Mouse (Mus musculus): Measurements from ENCODE around the gene Mpp5. TPM values are rescaled to one million over a fixed set of nuclear protein-coding genes. Genes with fewer than 3 reads are reported as not detected.

Mpp5 gene
- polyA plus RNA-seq, 1 experiment from 2014 or later, result 24.0 TPM

DNA sequence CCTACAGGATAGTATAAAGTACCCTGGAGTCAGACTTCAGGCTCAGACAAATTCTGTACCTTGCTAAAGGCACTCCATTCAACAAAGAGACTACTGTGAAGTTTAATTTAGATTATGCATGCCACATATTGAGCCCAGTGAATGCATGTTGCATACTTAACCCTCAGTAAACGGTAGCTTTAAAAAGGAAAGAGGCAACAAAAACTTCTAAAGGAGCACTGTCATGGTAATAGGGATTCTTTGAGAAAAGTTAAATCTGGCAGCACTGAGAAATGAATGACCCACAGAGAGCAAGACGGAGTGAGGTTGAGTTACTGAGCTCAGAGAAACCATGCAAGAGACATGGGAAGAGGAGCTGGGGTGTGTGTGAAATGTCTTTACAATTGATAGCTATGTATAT is 29.2 kb downstream of the Mpp5 start:
- H3K27ac ChIP-seq (replicated peaks), result peak overlapping the region; percentile 15

DNA sequence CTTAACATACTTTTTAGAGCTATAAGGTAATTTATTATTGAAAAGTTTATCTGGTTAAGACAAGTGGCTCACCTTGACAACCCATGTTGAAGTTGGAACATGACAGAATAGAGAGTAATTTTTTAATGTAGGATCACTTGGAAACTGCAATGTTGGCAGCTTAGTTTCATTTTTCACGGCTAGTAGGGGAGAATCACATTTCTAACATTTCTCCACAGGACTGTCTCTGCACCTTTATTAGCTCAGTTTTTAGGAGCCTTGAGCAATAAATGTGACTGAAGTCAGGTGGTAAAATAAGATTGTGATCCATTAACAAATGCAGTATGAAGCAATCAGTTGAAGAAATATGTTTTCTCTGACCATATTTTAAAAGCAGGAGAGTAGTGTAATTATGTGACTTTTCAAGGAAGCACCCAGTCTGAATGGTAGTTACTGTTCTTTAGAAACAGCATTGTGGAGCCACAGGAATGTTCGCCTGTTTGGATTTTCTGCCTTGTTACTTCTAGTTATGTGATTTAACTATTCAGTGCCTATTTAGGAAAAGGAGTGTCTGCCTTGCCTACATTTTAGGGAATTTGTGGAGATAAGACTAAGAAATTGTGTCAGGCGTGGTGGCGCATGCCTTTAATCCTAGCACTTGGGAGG is 29.8 kb downstream of the Mpp5 start:
- Histone ChIP-seq H3K4me2 (replicated peaks) (no peak overlapping the region), H3K9ac (replicated peaks) (no peak overlapping the region), H3K4me1 (peaks cover 16% of the 10 kb centered on the region), H3K9me3 (no peaks in the 10 kb centered on the region), H3K27me3 (no peaks in the 10 kb centered on the region), H3K27ac (replicated peaks) (peak overlapping the region; percentile 15), H3K36me3 (no peaks in the 10 kb centered on the region), H3K4me3 (no peak overlapping the region)
- no peak for ATAC-seq (ENCODE audit: low FRiP score, low read depth)
- 46% methylated on average over 4 of the region's 4 CpGs for WGBS

More for the DNA sequence above, 29.2 kb downstream of the Mpp5 start:
- no peak overlapping the region for H3K4me3 ChIP-seq
- no peaks in the 10 kb centered on the region for H3K36me3 ChIP-seq
- H3K27me3 ChIP-seq, result no peaks in the 10 kb centered on the region
- WGBS, result 7% methylated on average over 2 of the region's 2 CpGs
- no peak overlapping the region for H3K9ac ChIP-seq (replicated peaks)
- H3K9me3 ChIP-seq, result no peaks in the 10 kb centered on the region
- peaks cover 16% of the 10 kb centered on the region for H3K4me1 ChIP-seq
- peak; percentile 85 for ATAC-seq (ENCODE audit: low FRiP score, low read depth)
- H3K4me2 ChIP-seq (replicated peaks), result no peak overlapping the region

DNA sequence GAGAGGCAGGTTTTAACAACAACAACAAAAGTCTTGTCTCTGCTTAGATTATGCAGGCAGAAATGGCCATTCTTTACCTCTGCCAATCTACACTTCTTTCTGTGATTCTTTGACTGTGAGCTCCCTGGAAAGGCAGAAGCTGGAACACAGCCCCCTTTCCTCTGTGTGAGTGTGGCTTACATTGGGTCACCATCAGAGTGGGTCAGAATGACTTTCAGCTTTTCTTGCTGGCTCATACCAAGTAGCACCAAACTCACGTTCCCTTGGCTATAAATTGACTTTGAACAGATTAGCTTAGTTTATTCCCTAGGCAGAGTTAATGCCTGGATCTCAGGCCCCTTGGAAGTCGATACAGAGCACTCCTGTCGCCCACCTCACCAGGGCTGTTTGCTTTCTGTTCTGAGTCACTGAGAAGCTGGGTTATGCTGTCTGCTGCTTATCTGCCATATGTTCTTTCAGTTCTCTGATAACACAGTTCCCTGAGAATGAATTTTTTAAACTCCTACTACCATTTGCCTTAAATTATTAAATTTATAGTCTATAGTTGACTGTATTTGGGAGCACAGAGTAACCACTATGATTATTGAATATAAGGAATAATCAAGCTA is 39.7 kb downstream of the Mpp5 start:
- H3K4me3 ChIP-seq, result no peak overlapping the region
- no peak overlapping the region for H3K4me2 ChIP-seq (replicated peaks)
- no peaks in the 10 kb centered on the region for H3K36me3 ChIP-seq
- no peak for ATAC-seq (ENCODE audit: low FRiP score, low read depth)
- no peak overlapping the region for H3K9ac ChIP-seq (replicated peaks)
- 49% methylated on average over 3 of the region's 3 CpGs for WGBS
- H3K27ac ChIP-seq (replicated peaks), result no peak overlapping the region
- H3K27me3 ChIP-seq, result no peaks in the 10 kb centered on the region
- H3K9me3 ChIP-seq, result no peaks in the 10 kb centered on the region
- no peaks in the 10 kb centered on the region for H3K4me1 ChIP-seq

DNA sequence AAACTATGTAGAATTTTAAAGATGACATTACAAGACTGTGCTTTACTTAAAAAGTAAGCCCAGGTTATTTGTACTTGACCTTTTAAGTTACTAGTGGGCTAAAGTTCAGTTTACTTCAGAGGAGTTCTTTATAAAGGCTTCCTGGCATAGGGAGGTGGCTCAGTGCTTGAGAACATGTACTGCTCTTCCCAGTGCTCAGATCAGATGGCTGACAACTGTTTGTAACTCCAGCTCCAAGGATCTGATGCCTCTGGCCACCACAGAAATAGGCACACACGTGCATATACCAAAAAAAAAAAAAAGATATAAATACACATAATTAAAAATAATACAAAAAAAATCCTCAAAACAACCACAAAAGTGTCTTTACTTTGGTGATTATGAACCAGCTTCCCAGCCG is 42.1 kb downstream of the Mpp5 start:
- no peaks in the 10 kb centered on the region for H3K9me3 ChIP-seq
- H3K4me1 ChIP-seq, result peaks cover 4% of the 10 kb centered on the region; the same call in 1 of the 2 replicates
- ATAC-seq (ENCODE audit: low FRiP score, low read depth), result no peak
- WGBS, result 80% methylated on average over 2 of the region's 2 CpGs
- no peaks in the 10 kb centered on the region for H3K36me3 ChIP-seq
- H3K27me3 ChIP-seq, result no peaks in the 10 kb centered on the region
- H3K4me2 ChIP-seq (replicated peaks), result no peak overlapping the region
- H3K27ac ChIP-seq (replicated peaks), result no peak overlapping the region
- no peak overlapping the region for H3K9ac ChIP-seq (replicated peaks)
- H3K4me3 ChIP-seq, result no peak overlapping the region

DNA sequence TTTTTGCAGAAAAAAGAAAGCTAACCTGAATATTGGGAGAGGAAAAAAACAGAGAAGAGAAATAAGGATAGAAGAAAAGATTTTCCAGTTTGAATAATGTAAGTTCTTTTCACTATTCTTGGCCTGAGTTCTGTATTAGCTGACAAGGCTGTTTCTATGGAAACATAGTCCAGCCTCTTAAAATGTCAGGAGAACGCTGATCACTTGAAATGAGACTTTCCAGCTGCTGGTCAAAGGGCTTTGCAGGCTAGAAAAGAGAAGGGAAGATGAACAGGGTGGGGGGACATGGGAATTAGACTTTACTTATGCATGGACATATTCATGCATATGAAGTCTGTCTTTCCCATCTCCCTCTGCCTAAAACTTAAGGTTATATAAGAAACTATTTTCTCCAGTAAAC is 45.5 kb downstream of the Mpp5 start:
- 4% methylated on average over 1 of the region's 1 CpGs for WGBS
- Histone ChIP-seq H3K9me3 (no peaks in the 10 kb centered on the region), H3K36me3 (0 out of 2 replicates have a peak, but pooled peaks cover 6% of the 10 kb centered on the region), H3K9ac (replicated peaks) (no peak overlapping the region), H3K4me2 (replicated peaks) (no peak overlapping the region), H3K27me3 (no peaks in the 10 kb centered on the region), H3K4me1 (peaks cover 4% of the 10 kb centered on the region; the same call in 1 of the 2 replicates), H3K4me3 (no peak overlapping the region), H3K27ac (replicated peaks) (no peak overlapping the region)
- no peak for ATAC-seq (ENCODE audit: low FRiP score, low read depth)

DNA sequence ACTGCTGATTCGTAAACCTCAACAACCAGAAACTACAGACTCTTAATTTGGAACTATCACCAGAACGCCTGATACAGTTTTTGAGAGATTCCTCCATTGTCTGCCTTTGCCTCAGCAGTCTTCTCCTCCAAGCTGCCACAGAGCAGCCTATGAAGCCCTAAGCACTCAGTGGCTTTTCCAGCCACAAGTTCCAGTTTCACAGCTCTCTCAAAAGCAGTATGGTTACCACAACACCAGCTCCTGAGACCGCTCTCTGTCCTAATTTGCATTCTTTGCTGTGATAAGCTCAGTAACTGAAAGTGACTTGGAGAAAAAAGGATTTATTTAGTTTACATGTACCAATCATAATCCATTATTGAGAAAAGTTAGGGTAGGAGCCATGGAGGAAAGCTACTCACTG is 51.3 kb downstream of the Mpp5 start:
- H3K27ac ChIP-seq (replicated peaks), result no peak overlapping the region
- H3K4me3 ChIP-seq, result no peak overlapping the region
- H3K9me3 ChIP-seq, result no peaks in the 10 kb centered on the region
- H3K36me3 ChIP-seq, result 0 out of 2 replicates have a peak, but pooled peaks cover 6% of the 10 kb centered on the region
- no peak overlapping the region for H3K9ac ChIP-seq (replicated peaks)
- ATAC-seq (ENCODE audit: low FRiP score, low read depth), result no peak
- H3K4me2 ChIP-seq (replicated peaks), result no peak overlapping the region
- H3K4me1 ChIP-seq, result no peaks in the 10 kb centered on the region
- no peaks in the 10 kb centered on the region for H3K27me3 ChIP-seq
- 87% methylated on average over 3 of the region's 3 CpGs for WGBS

DNA sequence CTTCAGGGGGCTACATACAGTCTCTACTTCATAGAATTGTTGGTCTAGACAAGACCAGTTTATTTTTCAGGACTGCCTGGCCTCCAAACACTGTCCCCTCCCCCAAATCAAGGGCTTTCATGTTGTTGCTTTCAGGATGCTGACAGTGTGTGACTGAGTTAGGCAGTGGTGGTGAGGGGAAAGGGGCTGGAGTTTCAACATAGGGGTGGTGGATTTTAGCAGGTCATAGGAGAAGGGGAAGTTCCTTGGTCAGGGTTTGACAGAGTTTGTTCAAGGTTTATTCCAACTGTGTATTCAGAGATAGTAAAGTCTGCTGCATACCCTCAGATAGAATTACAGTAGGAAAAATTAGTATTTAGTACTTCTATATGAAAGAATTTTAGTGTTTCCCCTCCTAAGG is 53.1 kb downstream of the Mpp5 start:
- no peak overlapping the region for H3K4me3 ChIP-seq
- H3K4me2 ChIP-seq (replicated peaks), result no peak overlapping the region
- H3K36me3 ChIP-seq, result 0 out of 2 replicates have a peak, but pooled peaks cover 6% of the 10 kb centered on the region
- H3K27ac ChIP-seq (replicated peaks), result no peak overlapping the region
- no peak overlapping the region for H3K9ac ChIP-seq (replicated peaks)
- no peaks in the 10 kb centered on the region for H3K4me1 ChIP-seq
- no peaks in the 10 kb centered on the region for H3K27me3 ChIP-seq
- ATAC-seq (ENCODE audit: low FRiP score, low read depth), result no peak
- H3K9me3 ChIP-seq, result no peaks in the 10 kb centered on the region

DNA sequence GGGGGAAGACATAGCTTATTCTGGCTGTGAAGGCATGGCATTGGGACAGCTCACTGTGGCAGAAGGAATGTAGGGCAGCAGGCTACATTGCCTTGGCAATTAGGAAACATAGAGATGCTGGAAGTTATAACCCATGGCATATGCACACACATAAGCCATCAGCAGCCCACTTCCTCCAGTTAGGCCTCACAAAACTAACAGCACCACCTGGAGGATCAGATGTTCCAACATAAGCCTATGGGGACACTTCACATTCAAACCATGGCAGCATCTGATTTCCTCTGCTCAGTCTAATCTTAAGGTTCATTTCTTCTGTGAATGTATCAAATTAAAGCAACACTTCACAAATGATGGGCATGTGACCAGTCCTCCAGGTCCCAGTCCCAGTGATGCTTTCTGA is 65.7 kb downstream of the Mpp5 start:
- no peaks in the 10 kb centered on the region for H3K4me1 ChIP-seq
- no peak overlapping the region for H3K27ac ChIP-seq (replicated peaks)
- H3K36me3 ChIP-seq, result peaks cover 4% of the 10 kb centered on the region
- H3K27me3 ChIP-seq, result no peaks in the 10 kb centered on the region
- H3K4me2 ChIP-seq (replicated peaks), result no peak overlapping the region
- no peak for ATAC-seq (ENCODE audit: low FRiP score, low read depth)
- H3K9me3 ChIP-seq, result no peaks in the 10 kb centered on the region
- no peak overlapping the region for H3K4me3 ChIP-seq
- H3K9ac ChIP-seq (replicated peaks), result no peak overlapping the region

DNA sequence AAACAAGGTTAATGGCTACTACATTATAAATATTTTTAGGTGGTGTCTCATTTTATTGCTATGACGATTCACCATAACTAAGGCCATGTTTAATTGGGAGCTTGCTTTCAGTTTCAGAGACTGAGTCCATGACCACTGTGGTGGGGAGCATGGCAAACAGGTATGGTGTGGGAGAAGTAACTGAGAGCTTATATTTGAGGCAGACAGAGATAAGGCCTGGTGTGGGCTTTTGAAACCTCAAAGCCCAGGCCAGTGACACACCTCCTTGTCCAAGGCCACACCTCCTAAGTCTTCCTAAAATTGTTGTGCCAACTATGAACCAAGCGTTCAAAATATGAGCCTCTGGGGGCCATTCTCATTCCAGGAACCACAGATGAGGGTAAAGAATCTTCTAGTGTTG is 85.8 kb downstream of the Mpp5 start:
- Histone ChIP-seq H3K27me3 (no peaks in the 10 kb centered on the region), H3K9ac (replicated peaks) (no peak overlapping the region), H3K27ac (replicated peaks) (no peak overlapping the region), H3K4me3 (no peak overlapping the region), H3K4me1 (no peaks in the 10 kb centered on the region), H3K9me3 (no peaks in the 10 kb centered on the region), H3K36me3 (peaks cover 36% of the 10 kb centered on the region), H3K4me2 (replicated peaks) (no peak overlapping the region)
- no peak for ATAC-seq (ENCODE audit: low FRiP score, low read depth)
- 97% methylated on average over 2 of the region's 2 CpGs for WGBS

DNA sequence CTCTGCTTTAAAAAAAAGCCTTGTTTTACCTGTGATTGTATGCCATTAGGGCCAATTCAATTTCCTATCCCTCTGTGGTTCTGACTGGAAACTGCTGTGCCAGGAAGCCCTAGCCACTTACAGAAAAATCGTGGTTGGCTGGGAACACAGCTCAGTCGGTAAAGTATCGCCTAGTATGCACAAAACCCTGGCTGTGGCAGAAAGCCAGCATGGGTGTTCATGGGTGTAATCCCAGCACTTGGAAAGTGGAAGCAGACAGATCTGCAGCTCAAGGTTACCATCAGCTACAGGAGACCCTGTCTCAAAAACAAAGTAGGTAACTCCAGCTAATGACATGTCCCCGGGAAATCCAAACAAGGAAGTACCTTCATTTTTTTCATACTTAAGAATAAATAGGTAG is 91.2 kb downstream of the Mpp5 start:
- no peak overlapping the region for H3K4me3 ChIP-seq
- peaks cover 74% of the 10 kb centered on the region for H3K36me3 ChIP-seq
- H3K9ac ChIP-seq (replicated peaks), result no peak overlapping the region
- no peak for ATAC-seq (ENCODE audit: low FRiP score, low read depth)
- no peaks in the 10 kb centered on the region for H3K9me3 ChIP-seq
- H3K27me3 ChIP-seq, result no peaks in the 10 kb centered on the region
- no peak overlapping the region for H3K4me2 ChIP-seq (replicated peaks)
- no peaks in the 10 kb centered on the region for H3K4me1 ChIP-seq
- H3K27ac ChIP-seq (replicated peaks), result no peak overlapping the region
- WGBS, result 93% methylated on average over 4 of the region's 4 CpGs

DNA sequence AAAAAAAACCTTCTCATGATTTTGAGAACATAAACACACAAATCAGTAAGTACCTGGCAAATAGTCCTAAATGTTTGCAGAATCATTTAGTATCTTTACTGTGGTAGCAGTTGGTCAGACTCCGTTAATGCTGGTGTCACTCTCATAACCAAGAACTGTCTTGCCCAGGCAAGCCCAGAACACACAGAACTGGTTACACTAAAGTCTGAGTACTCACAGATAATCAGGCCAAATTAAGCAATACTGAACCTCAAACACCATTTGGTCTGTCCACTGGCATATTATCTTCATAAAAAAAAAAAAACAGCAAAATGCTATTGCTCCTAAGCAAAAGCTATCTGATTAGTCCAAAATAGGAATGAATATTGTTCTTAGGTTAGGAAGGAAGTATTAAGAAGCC is 93.7 kb downstream of the Mpp5 start:
- Histone ChIP-seq H3K27ac (replicated peaks) (no peak overlapping the region), H3K27me3 (no peaks in the 10 kb centered on the region), H3K4me2 (replicated peaks) (no peak overlapping the region), H3K9ac (replicated peaks) (no peak overlapping the region), H3K9me3 (no peaks in the 10 kb centered on the region), H3K36me3 (peaks cover 75% of the 10 kb centered on the region), H3K4me1 (no peaks in the 10 kb centered on the region), H3K4me3 (no peak overlapping the region)
- 97% methylated on average over 1 of the region's 1 CpGs for WGBS
- ATAC-seq (ENCODE audit: low FRiP score, low read depth), result no peak

DNA sequence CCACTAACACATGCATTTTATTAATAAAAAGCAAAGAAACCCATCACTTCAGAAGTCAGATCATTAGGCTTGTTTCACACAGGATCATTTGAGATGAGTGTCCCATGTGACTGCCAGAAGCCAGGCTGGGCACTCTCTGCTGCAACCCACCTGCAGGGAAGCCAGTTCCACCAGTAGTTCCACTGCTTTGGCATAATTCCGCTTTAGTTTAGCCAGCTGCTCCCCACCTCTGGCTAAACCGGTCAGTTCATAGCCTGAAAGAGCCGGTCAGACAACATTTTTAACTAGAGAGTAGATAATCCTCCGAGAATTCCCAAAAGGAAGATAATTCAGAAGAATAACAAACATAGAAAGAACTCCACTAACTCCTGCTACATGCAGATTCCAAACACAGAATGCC is 99.5 kb downstream of the Mpp5 start:
- Histone ChIP-seq H3K4me3 (no peak overlapping the region), H3K27ac (replicated peaks) (no peak overlapping the region), H3K27me3 (no peaks in the 10 kb centered on the region), H3K9me3 (no peaks in the 10 kb centered on the region), H3K36me3 (peaks cover 64% of the 10 kb centered on the region), H3K4me1 (no peaks in the 10 kb centered on the region), H3K9ac (replicated peaks) (no peak overlapping the region), H3K4me2 (replicated peaks) (no peak overlapping the region)
- no peak for ATAC-seq (ENCODE audit: low FRiP score, low read depth)
- WGBS, result 88% methylated on average over 4 of the region's 4 CpGs
